Mouse (Mus musculus) left cerebral cortex, adult 18-20 months (tissue): ENCODE results near the gene Mdk. TPM values are rescaled to one million over a fixed set of nuclear protein-coding genes. Genes with fewer than 3 reads are reported as not detected.

ENCODE experiments used
- DNase-seq, 2 experiments: peaks; one replicate each; pipeline ENCODE4 v3.0.0; 2021 to 2022; ENCODE audit warnings: low spot score in 2 of 2, mixed read lengths in 1 of 2
- total RNA-seq, 2 experiments: library from RNA; stranded (reverse); gene quantifications; 2 replicates each; pipeline ENCODE4 v1.2.3; 2021

Mdk gene
- total RNA-seq, 2 experiments from 2014 or later = 19.0 to 23.8 TPM

DNA sequence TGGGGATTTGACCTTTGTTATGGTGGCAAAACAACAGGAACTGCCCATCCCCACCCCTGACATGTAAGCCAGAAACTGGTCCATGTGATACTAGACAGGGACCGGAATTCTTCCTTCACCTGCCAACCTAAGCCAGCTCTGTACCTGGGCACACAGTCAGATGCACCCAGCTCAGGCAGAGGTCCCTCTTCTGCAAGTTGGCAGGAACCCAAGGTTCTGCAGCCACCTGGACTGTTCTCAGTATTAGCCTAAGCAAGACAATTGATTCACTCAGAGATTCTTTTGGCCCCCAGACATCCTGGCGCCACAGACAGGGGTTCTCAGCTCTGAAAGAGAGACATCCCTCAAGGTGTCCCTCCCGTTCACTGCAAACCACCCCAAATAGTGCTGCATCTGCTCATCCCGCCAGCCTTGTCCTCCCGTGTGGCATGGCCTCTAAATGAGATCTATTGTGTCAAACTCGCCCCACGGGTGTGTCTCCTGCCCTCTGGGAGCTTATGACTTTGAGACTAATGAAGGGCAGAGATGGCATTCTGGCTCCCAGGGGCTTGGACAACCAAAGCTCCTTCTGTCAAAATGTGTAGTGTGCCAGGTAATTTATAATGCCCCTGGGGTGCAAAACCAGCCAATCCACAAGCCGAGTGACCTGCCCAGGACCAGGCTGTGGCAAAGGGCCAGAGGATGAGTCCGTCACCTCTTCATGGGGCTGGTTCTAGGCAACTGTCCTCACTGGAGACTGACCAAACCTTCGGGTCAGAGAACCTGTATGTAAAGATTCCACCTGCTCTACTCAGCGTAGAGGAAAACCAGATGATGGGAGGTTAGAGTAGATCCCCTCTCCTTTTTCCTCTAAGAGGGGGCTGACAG lies 27.7 kb upstream of the Mdk start:
- DNase-seq = no peak

DNA sequence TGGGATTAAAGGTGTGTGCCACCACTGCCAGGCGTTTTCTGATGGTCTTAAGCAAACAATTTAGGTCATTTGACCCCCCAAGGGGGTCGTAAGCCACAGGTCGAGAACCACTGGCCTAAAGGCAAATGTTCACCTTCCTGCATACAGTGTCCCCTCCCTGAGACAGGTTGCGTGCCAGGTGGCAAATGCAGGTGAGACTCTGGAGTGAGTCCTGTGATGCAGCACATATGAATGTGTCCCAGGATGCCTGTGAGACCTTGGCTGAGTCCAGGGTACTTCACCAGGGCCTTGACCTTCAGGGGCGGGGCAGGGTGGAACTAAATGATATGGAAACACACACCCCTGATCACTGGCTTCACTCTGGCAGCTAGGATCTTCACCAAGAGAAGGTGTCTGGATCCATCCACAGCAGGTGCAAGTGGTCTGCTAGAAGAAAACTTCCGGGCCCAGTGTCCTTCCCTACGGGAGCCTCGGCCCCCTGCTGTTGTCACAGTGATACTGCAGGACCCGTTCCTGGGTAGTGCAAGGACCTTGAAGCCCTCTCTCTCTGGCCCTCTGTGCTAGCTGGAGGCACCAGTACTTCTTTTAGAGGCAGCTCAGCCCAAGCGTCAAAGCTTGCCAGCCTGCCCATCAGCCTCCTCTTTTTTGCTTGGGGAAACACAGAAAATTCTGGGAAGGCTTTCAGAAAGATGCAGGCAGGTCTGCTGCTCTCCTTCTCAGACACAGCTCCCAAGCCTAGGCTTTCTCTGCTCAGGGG lies 26.8 kb upstream of the Mdk start:
- peak in 1 of 2 experiments; percentile 58 for DNase-seq

DNA sequence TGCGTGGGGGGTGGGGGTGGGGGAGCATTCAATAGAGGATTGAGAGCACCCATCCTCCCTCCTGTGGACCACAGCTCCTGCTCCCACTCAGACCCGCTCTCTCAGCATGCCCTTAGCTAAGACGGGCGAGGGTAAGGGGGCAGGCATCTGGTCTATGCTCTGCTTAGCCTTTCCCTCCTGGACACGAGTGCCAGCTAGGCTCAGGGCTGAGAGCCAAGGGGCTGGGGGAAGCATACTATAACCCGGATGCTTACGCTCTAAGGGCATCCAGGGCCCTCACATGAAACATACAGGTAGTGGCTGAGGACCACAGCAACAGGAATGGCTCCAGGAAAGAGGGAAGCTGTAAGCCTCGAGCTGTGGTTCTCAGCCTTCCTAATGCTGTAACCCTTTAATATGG lies 26.0 kb upstream of the Mdk start:
- no peak for DNase-seq

DNA sequence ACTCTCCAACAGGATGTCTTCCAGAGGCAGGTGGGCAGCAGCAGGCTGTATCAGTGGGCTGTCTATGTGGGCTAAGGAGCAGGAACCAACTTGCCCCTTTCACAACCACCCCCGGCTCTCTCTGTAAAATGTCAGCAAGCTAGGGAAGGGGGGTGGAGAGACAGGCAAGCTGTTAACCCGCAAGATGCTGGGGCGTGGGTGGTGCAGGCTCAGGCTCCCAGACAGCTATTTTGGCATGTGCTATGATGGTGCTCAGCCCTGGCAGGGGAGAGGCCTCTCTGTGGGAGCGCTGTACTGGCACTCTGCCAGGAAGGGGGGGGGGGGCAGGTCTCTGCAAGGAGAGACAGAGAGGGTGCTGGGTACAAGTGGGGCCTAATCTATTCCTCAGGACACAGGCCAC lies 25.0 kb upstream of the Mdk start:
- peak; percentile 82 to 90 for DNase-seq

DNA sequence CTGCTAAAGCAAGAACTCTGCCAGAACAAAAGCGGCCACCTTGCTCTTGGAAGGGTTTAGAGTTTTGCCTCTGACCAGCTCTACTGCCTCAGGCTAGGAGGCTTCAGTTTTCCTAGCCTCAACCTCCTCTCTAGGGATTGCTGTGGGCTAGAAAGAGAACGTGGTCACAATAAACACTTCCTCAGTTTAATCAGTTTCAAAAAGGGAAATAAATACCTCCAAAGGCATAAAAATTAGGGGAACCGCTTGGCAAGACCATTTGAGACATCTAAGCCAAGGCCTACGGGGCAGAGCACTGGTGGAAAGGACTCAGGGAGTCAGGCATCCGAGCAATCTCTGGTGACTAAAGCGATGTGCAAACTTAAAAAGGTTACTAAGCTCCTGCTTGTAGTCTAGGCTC lies 23.8 kb upstream of the Mdk start:
- DNase-seq = no peak

DNA sequence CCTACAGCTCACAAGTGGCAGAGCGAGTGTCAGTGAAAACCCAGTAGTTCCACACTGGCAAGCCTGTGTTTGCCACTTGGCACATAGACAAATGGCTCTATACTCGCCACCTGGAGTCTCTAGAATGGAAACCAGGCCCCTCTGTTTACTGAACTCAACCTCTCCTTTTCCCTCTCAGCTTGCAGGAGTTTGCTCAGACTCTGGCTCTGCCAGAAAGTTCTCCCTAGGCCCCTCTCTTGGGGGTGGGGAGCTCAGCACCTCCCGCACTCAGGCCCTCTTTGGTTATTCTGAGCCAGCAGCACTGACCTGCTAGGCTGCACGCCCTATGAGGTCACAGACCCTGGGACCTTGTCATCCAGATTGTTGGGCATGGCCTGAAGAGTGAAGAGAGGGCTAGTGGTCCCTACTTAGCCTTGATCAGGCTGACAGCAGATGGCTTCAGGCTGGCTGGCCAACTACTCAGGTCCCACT lies 23.1 kb upstream of the Mdk start:
- no peak for DNase-seq

DNA sequence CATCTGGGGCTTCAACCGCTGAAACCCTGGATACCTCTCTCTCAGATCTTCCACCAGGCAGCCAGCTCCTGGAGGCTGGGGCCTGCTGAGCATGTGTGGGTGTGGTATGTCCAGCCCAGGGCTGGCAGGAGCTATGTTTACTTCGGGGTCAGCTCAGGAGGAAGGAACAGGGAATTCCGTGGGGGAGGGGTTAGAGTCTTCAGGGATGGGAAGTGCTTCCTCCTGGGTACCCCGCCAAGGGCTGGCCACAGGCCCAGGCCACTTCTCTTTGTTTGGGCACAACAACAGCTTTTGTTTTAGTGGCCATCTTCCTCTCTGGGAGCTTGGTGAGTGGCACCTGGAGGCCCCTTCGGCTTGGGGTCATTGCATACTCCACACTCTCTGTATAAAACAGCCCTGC lies 21.7 kb upstream of the Mdk start:
- no peak for DNase-seq

DNA sequence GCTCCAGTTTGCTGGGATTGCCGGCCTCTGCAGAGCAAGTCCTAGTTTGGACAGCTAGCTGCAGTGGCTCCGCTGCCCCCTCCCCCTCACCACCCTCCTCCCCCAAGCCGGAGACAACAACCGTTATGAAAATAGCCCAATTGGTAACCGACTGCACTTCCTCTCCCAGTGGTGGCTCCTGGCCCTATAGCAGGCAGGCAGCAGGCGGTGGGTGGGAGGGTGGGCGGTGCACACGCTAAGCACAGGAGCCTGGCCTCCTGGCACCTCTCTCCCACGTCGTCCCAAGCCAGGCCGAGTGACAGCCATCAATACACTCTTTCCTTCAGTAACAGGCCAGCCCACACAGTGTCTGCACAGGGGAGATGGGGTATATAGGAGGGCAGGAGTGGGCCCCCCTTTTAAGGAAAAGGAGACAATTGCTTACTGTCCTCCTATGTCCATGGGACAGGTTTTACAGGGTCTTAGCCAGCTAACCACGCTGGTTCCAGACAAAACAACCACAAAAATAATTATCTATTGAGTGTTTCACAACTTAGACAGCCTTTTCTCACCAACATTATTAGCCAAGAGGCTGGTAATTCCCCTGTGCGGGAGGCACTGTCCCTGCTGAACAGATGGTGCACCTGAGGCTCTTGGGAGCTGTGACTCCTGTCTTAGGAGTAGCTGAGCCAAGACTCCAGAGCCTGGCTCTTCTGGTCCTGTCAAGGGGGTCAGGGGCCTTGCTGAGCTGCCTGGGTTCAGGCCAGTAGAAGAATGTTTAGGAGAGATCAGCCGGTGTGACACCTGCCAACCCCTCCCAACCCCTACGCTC lies 18.4 kb upstream of the Mdk start:
- peak in 1 of 2 experiments; percentile 36 for DNase-seq

DNA sequence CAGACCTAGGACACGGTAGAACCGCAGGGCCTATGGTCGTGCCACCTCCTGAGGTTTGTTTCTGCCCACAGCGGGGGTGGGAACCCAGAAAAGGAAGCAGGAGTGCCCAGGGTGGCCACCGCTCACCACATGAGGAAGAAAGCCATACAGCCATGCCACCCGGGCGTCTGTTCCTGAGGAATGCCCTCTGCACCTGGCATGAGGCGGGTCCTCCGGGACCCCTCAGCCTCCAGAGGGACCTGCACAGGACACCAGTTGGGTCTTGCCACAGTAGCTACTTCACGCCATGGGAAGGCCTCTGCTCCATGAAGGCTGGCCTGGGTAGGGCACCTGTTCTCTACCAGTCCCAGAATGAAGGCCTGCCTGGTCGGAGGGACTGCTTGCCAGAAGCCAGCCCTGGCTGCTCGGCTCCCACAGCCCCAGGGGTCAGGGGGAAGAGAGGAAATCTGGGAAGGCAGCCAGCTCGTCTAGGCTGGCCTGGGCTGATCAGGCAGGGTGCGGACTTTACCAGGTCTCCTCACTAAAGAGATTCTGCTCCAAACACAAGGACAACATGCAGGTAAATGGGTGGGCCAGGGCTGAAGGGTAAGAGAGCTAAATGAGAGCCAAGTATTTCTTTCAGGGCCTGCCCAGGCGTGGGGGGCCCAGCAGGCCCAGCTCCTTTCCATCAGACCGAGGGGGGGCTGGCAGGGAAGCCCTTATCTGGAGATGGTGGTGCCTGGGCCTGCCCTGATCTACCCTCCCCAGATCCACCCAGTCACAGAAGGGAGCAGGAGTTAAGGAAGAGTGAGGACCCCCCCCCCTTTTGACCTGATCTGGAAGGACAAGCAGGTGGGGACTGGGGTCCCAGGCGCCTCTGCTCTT lies 17.5 kb upstream of the Mdk start:
- DNase-seq = no peak

DNA sequence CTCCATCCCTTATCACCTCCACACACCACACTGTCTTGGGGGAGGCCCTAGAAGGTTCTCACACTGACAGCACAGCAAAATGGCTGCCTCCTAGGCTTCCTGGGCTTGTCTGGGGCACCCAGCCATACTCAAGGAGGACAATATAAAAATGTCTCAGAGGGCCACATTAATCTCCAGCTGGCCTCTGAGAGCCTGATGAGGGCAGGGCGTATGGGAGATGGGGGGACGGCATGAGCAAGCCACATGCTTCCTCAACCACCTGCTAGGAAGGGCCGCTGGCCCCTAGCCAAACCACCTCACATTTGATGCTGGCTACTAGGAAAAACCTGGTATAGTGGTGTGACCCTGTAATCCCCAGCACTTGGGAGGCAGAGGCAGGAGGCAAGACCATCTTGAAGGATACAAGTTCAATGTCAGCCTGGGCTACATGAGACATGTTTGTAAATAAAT lies 16.7 kb upstream of the Mdk start:
- no peak for DNase-seq

DNA sequence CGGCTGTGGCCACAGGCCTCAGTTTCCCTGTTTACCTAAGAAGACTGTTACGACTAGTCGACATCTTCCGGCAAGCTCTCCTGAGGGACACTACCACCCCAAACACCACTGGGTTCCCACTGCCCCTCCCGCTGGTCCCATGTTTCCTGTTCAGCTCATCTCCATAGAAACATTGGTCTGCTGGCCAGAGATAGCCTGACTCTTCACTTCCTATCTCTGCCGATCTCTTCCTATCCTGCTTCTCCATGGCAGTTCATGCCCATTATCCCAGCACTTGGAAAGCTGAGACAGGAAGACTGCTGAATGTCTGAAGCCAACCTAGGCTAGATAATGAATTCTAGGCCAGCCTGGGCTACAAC lies 16.0 kb upstream of the Mdk start:
- no peak for DNase-seq

DNA sequence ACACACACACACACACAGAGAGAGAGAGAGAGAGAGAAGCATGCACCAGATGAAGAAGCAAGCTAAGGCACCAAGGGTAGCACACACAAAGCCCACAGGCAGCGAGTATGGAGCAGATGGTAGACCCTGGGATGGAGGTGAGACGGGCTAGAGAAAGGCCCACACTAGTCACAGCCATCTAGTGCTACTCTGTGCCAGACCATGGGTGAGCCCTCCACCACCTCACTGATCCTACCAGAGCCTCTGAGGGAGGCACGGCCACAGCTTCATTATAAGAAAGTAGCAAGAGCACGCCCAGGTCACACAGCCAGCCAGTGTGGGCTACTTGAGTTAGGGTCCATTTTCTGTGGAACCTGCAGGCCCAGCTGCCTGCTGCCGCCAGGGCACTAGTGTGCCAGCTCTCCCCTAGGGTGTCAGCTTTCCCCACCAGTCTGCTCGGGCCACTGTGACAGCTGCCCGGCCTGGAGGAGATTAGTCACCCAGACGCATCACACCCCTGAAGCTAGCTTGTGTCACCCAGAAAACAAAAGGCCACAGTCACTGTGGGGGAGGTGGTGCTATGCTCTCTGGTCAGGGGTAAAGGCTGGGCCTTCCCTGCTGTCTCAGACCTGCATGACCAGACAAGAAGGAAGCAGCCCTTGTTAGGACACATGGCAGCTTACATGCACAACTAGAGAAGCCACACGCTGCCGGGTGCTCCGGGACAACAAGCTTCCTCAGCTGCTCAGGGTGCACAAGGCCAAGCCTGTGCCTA lies 15.5 kb upstream of the Mdk start:
- DNase-seq = peak in 1 of 2 experiments; percentile 40

DNA sequence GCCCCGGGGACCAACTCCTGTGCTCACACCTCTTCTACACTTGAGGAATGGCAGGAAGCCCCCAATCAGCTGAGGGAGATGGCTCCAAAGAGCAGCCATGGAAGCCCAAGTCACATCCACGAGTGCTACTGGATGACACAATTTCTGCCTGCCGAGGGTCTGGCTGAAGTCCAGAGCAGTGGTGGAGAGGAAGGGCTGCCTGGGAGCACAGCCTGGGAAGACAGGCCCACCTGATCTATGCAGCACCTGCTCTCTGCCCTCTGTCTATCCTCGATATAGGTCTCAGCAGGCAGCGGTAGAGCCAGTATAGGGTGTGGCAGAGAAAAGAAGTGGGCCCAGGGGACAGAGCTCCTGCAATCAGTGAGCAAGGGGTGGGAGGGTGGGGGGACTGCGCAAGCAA lies 14.7 kb upstream of the Mdk start:
- DNase-seq = peak in 1 of 2 experiments; percentile 44

DNA sequence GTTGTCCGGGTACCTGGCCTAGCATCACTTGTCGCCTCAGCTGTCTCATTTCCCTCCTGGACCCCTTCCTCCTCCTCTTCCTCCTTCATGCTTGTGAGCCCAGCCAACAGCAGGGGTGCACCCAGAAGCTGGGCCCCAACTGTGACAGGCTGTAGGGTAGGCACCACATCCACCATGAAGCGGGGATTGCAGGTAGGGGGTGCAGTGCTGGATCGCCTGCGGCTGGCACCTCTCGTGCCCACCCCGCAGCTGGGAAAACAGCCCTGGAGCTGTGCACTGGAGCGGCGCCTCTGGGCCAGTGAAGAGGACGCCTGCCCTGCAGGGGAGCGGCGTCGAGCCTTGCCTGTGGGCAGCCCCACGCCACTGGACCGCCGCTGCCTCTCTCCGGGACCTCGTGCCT lies 13.4 kb upstream of the Mdk start, which contains the start of gene Gm9821:
Gene Gm9821, plus strand, starts transcription at position 221 of the 400 bp plus-strand sequence.
- no peak for DNase-seq

DNA sequence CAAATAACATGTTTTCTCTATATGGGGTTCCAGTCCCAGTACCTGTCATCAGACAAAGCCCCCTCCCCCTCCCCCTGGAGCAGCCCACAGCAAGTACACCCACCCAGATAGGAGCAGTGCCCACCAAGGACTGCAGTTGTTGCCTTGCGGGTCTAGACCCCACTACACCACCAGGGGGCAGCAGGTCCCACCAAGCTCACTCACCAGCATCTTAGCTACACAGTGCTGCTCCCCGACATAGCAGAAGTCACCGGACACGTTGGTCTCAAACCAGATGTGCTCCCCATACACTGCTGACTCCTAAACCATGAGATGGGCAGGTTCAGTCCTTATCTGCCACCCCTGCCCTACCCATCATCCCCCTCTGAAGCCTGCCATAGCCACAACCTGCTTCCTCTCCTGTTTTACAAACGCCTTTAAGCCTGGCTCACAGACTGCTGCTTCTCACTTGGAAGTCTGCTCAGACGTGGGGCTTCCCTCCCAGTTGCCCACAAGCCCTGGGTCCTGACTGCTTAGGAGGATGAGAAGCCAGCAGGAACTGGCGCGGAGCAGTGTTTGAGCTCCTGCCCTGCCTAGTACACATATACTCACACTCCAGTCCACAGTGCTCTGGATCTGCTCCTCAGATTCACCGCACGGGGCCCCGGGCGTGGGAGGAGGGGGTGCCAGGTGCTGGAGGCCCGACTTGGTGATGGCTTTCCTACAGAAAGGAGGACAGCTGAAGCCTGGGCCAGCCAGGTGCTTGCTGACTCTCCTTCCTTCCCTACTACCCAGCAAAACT lies 12.3 kb upstream of the Mdk start:
- peak; percentile 81 to 83 for DNase-seq

DNA sequence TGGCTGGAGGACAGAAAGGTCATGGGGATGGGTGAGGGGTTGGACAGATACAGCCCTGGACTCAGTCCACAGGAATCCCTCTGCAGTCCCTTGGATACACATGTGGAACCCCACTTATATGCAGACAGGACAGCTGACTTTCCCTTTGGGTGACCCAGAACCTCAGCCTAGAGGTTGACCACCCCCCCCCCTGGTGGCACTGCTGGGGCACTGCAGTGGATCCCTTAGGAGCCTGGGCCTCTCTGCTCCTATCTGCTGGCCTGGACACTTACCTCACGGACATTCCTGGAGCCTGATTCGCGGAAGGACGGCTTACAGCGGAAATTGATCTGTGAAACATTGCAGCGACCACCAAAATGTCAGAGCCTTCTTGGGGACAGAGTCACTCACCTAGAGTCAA lies 10.3 kb upstream of the Mdk start:
- DNase-seq = no peak

DNA sequence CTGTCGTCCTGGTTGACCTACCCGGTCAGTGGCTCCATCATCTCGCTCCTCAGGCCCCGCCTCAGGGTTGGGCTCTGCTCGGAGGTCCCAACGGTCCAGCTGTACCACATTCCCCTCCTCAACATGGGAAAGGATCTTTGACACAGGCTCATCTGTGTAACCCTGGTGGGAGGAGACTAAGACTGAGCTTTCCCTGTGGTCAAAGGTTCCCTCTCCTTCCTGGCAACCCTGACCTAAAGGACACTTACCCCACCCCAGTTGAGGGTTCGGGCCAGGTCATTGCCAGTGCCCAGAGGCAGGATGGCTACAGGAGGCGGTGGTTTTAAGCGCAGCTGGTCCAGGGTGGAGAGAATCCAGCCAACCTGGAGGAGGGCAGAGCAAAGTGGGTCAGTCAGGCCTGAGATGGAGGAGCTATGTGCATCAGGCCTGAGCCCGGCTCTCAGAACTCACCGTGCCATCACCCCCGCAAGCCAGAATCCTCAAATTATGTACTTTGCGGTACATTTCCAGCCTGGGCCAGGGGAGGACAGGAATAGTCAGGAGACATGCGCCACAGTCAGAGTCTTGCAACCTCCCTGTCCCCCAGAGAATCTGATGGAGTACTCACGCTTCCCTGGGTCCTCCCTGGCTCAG lies 7.3 kb upstream of the Mdk start:
- peak in 1 of 2 experiments; percentile 55 for DNase-seq

DNA sequence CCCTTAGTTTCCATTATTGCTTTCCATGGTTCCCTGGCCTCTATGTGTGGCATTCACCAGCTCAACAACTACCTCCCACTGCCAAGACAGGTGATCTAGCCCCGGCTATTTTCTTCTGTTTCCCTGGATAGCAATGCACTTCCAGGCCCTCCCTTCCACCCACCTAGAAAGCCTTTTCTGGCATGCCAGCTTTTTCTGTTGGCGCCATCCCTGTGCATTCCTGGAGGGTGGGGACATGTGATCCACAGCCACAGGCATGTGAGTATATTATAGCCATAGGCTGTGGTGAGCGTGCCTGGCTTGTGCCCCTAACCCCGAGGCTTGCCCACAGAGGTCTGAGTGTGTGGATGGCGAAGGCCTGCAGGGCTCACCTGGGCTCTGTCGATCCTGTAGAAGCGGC lies 4.1 kb upstream of the Mdk start:
- peak in 1 of 2 experiments; percentile 62 for DNase-seq
